Mouse (Mus musculus): ENCODE results near the gene Slc35g1.

Gene Slc35g1

GRCm38 (mm10) chr19:38387835-38388234 is 7.9 kb upstream of the Slc35g1 start:
- no peak for DNase-seq (ENCODE audit: low read depth, low spot score)

DNA sequence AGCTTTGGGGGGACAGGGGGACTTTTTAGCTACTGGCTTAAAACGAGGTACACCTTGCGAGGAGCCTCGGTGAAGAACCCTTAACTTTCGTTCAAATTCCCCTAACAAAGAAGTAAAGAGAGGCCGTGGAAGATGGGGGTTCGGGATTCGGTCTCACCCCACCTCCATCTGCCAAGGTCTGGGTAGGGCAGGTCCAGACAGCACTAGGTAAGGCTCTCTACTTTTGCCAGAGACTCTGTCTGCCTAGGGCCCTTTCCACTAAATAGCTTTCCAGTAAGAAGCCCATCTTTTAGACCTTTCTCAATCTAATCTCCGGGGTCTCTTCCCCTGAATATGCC is 822 bp downstream of the Slc35g1 start:
- DNase-seq (ENCODE audit: low read depth, low spot score), result no peak

- no peak for DNase-seq (ENCODE audit: low read depth, low spot score)
Measured at GRCm38 (mm10) chr19:38397004-38397403, 1.2 kb downstream of the Slc35g1 start.

DNA sequence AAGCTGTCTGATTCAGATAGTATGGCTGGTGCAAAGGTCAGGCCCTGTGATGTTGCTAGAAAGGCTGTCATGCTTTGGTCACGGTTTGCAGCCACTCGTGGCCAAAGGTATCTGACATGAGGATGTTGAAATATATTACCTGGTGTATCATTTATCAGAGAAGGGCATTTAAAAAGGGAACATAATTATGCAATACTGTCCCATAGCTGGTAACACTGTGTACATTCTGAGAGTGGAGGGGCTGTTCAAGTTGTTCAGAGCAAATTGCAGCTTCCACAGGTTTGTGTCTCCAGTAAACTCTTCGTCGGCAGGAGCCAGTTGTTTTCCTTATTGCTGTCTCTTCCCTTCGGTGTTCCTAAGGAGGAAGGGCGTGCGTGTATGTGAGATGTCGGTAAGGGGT is 3.2 kb downstream of the Slc35g1 start:
- no peak for DNase-seq (ENCODE audit: low read depth, low spot score)

GRCm38 (mm10) chr19:38400851-38401250 is 5.1 kb downstream of the Slc35g1 start:
- no peak for DNase-seq (ENCODE audit: low read depth, low spot score)

- DNase-seq (ENCODE audit: low read depth, low spot score), result no peak
Measured at GRCm38 (mm10) chr19:38401416-38401815, 5.6 kb downstream of the Slc35g1 start.

DNA sequence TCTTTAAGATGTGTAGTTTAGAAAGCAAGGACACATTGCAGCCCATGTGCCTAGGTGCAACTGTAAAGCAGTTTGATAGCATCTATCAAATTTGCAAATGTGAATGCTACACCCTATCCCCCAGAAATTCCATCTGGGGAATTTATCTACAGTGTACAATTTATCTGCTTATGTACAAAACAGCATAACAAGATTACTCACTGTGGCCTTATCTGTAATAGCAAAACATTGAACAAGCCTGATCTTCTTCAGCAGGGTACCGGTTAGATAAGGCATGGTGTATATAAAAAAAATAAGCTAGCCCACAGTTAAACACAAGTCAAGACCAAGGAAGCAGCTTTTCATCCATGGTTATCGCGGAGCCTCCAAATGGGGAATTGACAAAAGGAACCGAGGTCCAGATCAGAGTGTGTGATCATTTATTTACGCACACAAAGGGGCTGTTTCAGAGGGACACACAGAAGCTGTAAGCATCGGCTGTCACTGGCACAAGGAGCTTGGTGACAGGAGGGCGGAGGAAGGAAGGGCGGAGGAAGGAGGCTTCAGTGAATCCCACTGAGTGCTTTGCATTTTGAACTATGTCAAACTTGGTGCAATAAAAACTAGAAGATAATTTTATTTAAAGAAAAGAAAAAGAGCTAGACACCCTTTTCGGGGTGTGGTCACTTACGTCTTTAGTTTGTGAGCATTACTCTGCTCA is 14.7 kb downstream of the Slc35g1 start:
- DNase-seq (ENCODE audit: low read depth, low spot score), result no peak

DNA sequence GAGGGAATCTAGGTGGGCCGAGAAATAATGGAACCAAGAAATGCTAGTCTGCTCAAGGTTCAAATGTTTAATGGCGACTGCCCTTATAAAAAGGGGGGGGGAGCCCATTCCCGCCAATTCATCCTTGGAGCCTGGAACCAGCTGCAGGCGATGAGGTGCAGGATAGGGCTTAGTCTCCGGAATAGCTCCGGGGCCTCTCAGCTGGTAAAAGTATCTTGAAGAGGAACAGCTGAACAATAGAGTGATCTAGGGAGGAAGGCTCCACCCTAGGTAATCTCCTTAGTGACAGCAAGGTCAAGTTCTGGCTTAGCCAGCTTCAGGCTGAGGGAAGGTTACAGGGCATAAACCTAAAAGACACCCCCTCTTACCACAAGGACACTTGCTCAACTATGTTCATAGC is 18.1 kb downstream of the Slc35g1 start:
- peak; percentile 13 for DNase-seq (ENCODE audit: low read depth, low spot score)

- no peak for DNase-seq (ENCODE audit: low read depth, low spot score)
Measured at GRCm38 (mm10) chr19:38418819-38419423, 23.1 kb downstream of the Slc35g1 start.

GRCm38 (mm10) chr19:38420751-38421295 is 25.0 kb downstream of the Slc35g1 start:
- no peak for DNase-seq (ENCODE audit: low read depth, low spot score)

- DNase-seq (ENCODE audit: low read depth, low spot score), result peak; percentile 34
Measured at GRCm38 (mm10) chr19:38421436-38421835, 25.7 kb downstream of the Slc35g1 start.

GRCm38 (mm10) chr19:38422926-38423325 is 27.1 kb downstream of the Slc35g1 start:
- no peak for DNase-seq (ENCODE audit: low read depth, low spot score)

GRCm38 (mm10) chr19:38423884-38424283 is 28.1 kb downstream of the Slc35g1 start:
- no peak for DNase-seq (ENCODE audit: low read depth, low spot score)

DNA sequence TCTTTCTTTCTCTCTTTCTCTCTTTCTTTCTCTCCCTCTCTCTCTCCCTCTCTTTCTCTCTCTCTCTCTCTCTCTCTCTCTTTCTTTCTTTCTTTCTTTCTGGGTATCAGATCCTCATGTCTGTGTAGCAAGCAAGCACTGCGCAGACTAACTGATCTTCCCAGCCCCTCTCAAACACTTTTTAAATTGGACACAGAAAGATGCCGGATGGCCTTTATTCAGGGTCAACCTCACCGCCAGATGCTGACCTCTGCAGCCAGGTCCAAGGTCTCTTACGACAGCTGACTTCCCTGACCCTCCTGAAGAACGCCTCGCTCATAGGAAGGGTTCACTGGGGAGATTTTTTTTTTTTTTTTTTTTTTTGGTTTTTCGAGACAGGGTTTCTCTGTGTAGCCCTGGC is 28.8 kb downstream of the Slc35g1 start:
- no peak for DNase-seq (ENCODE audit: low read depth, low spot score)

- DNase-seq (ENCODE audit: low read depth, low spot score), result no peak
Measured at GRCm38 (mm10) chr19:38429269-38429668, 33.5 kb downstream of the Slc35g1 start.

- DNase-seq (ENCODE audit: low read depth, low spot score), result no peak
Measured at GRCm38 (mm10) chr19:38430475-38430874, 34.7 kb downstream of the Slc35g1 start.

DNA sequence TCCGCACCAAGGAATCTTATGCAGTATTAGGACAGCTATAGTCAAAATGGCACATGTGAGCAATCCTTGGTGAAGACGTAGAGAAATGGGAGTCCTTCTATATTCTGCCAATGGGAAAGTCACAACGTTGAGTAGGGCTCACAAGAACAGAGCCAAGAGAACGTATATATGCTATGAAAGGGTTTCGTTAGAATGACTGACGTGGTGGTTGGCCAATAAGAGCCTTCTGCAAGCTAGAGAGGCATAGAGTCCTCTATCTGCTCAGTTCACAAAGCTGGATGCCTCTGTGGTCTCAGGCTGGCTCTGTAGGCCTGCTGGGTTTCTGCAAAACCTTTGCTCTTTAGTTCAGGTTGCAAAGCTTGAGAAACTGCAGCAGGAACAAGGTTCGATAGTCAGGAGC is 35.5 kb downstream of the Slc35g1 start:
- no peak for DNase-seq (ENCODE audit: low read depth, low spot score)

- no peak for DNase-seq (ENCODE audit: low read depth, low spot score)
Measured at GRCm38 (mm10) chr19:38432021-38432420, 36.2 kb downstream of the Slc35g1 start.

DNA sequence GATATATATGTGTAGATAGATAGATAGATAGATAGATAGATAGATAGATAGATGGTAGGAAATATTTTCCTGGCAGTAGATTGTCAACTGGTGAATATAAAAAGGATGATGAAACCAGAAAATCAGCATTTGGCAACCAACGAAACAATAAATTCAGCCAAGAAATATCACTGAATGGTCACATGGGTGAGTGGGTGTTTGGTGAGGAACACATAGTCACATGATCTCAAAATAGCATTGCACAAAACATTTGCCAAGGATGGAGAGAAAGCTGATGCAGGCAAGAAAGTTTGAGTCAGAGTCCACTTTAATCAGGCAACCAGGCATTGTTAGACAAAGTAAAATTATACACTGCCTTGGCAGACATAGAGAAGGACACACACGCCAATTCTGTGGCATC is 37.6 kb downstream of the Slc35g1 start:
- no peak for DNase-seq (ENCODE audit: low read depth, low spot score)

GRCm38 (mm10) chr19:38435221-38435620 is 39.4 kb downstream of the Slc35g1 start:
- DNase-seq (ENCODE audit: low read depth, low spot score), result no peak

DNA sequence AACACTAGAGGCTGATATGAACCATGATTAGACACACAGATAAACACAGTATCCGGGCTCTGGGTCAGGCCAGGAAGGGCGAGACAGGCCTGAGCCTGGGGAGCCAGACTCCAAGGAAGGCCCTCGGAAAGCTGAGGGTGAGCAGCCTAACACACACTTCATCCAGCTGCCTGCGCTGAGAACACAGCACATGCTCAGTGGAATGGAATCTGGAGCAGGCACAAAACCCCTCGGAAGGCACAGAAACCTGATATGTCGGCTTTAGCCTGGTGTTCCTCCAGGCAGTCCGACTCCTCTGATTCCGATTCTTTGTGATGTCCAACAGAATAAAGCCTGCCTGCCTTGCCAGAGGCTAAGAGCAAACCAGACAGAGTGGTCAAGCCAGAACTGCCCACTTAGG is 46.1 kb downstream of the Slc35g1 start:
- no peak for DNase-seq (ENCODE audit: low read depth, low spot score)

- no peak for DNase-seq (ENCODE audit: low read depth, low spot score)
Measured at GRCm38 (mm10) chr19:38445758-38446157, 50.0 kb downstream of the Slc35g1 start.

Data from WW6 (cell line).